Mouse (Mus musculus): ENCODE results near the gene Ddx28.

The Ddx28 gene

GRCm38 (mm10) chr8:105965905-105966341 lies 45.8 kb downstream of the Ddx28 start, which contains the start of gene Slc12a4:
Gene Slc12a4, minus strand, starts transcription at chr8:105966097.
- DNase-seq, result no peak

GRCm38 (mm10) chr8:105965266-105965904 lies 46.3 kb downstream of the Ddx28 start:
- DNase-seq, result no peak

GRCm38 (mm10) chr8:105964506-105965265 lies 47.0 kb downstream of the Ddx28 start:
- no peak for DNase-seq

- DNase-seq, result no peak
Measured at GRCm38 (mm10) chr8:105961536-105961935, 50.1 kb downstream of the Ddx28 start.

- DNase-seq, result no peak
Measured at GRCm38 (mm10) chr8:105961101-105961500, 50.6 kb downstream of the Ddx28 start.
